Mouse (Mus musculus): ENCODE data around the gene Grid2. TPM values are rescaled to one million over a fixed set of nuclear protein-coding genes. Genes with fewer than 3 reads are reported as not detected.

Grid2 gene
- polyA plus RNA-seq, 1 experiment, result not detected

- no peak overlapping the region for H3K4me3 ChIP-seq (replicated peaks; ENCODE audit: control insufficient read depth, low read depth, low read length)
- WGBS, result 82% methylated on average over 1 of the region's 1 CpGs
Measured at GRCm38 (mm10) chr6:64251041-64251440, 995.4 kb downstream of the Grid2 start.

GRCm38 (mm10) chr6:64263517-64263916 lies 1007.8 kb downstream of the Grid2 start:
- no peak for TF ChIP-seq CTCF (IDR thresholded peaks at IDR 0.05; ENCODE audit: control insufficient read depth, insufficient read depth, low read length)
- no peak for TF ChIP-seq POLR2A (IDR thresholded peaks at IDR 0.05; ENCODE audit: borderline replicate concordance, control insufficient read depth, low read depth, low read length)
- no peaks in the 10 kb centered on the region for H3K4me1 ChIP-seq (ENCODE audit: control insufficient read depth, insufficient read depth, low read length)
- H3K27ac ChIP-seq (ENCODE audit: control insufficient read depth, insufficient read depth, low read depth, low read length, poor library complexity), result no peak overlapping the region
- 71% methylated on average over 4 of the region's 4 CpGs for WGBS
- H3K4me3 ChIP-seq (replicated peaks; ENCODE audit: control insufficient read depth, low read depth, low read length), result no peak overlapping the region

More at GRCm38 (mm10) chr6:64251041-64251440, 995.4 kb downstream of the Grid2 start:
- Histone ChIP-seq H3K27ac (ENCODE audit: control insufficient read depth, insufficient read depth, low read depth, low read length, poor library complexity) (no peak overlapping the region), H3K4me1 (ENCODE audit: control insufficient read depth, insufficient read depth, low read length) (no peaks in the 10 kb centered on the region)
- TF ChIP-seq CTCF (IDR thresholded peaks at IDR 0.05; ENCODE audit: control insufficient read depth, insufficient read depth, low read length), result no peak
- TF ChIP-seq POLR2A (IDR thresholded peaks at IDR 0.05; ENCODE audit: borderline replicate concordance, control insufficient read depth, low read depth, low read length), result no peak

- no peak overlapping the region for H3K4me3 ChIP-seq (replicated peaks; ENCODE audit: control insufficient read depth, low read depth, low read length)
- WGBS, result 75% methylated on average over 2 of the region's 2 CpGs
- TF ChIP-seq CTCF (IDR thresholded peaks at IDR 0.05; ENCODE audit: control insufficient read depth, insufficient read depth, low read length) (no peak), POLR2A (IDR thresholded peaks at IDR 0.05; ENCODE audit: borderline replicate concordance, control insufficient read depth, low read depth, low read length) (no peak)
Measured at GRCm38 (mm10) chr6:64264224-64264623, 1008.5 kb downstream of the Grid2 start.

GRCm38 (mm10) chr6:64274319-64275114 lies 1018.8 kb downstream of the Grid2 start:
- TF ChIP-seq POLR2A (IDR thresholded peaks at IDR 0.05; ENCODE audit: borderline replicate concordance, control insufficient read depth, low read depth, low read length) (no peak), CTCF (IDR thresholded peaks at IDR 0.05; ENCODE audit: control insufficient read depth, insufficient read depth, low read length) (no peak)
- 37% methylated on average over 2 of the region's 2 CpGs for WGBS
- no peak overlapping the region for H3K27ac ChIP-seq (ENCODE audit: control insufficient read depth, insufficient read depth, low read depth, low read length, poor library complexity)
- H3K4me3 ChIP-seq (replicated peaks; ENCODE audit: control insufficient read depth, low read depth, low read length), result no peak overlapping the region
- H3K4me1 ChIP-seq (ENCODE audit: control insufficient read depth, insufficient read depth, low read length), result no peaks in the 10 kb centered on the region

More at GRCm38 (mm10) chr6:64264224-64264623, 1008.5 kb downstream of the Grid2 start:
- no peak overlapping the region for H3K27ac ChIP-seq (ENCODE audit: control insufficient read depth, insufficient read depth, low read depth, low read length, poor library complexity)
- H3K4me1 ChIP-seq (ENCODE audit: control insufficient read depth, insufficient read depth, low read length), result no peaks in the 10 kb centered on the region

- Histone ChIP-seq H3K27ac (ENCODE audit: control insufficient read depth, insufficient read depth, low read depth, low read length, poor library complexity) (no peak overlapping the region), H3K4me1 (ENCODE audit: control insufficient read depth, insufficient read depth, low read length) (no peaks in the 10 kb centered on the region), H3K4me3 (replicated peaks; ENCODE audit: control insufficient read depth, low read depth, low read length) (no peak overlapping the region)
- WGBS, result 77% methylated on average over 2 of the region's 2 CpGs
- TF ChIP-seq CTCF (IDR thresholded peaks at IDR 0.05; ENCODE audit: control insufficient read depth, insufficient read depth, low read length) (no peak), POLR2A (IDR thresholded peaks at IDR 0.05; ENCODE audit: borderline replicate concordance, control insufficient read depth, low read depth, low read length) (no peak)
Measured at GRCm38 (mm10) chr6:64279927-64280326, 1024.3 kb downstream of the Grid2 start.

DNA sequence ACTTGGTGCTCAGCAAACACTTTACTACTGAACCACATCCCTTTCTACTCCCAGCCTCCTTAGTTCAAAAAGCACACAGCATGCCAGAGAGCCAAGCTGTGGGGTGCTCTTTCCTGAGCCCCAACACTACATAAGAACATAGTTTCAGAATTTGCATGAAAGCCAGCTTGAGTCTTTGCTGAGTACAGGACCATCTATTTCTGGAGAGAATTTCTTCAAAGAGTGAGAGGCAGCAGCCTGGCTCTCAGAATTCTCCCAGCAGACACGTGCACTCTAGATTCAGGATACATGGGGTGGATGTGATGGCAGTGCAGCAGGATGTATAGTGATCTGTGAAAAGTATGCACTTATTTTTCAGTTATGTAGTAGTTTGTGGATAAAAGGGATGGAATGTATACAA lies 1038.1 kb downstream of the Grid2 start:
- Histone ChIP-seq H3K4me1 (ENCODE audit: control insufficient read depth, insufficient read depth, low read length) (no peaks in the 10 kb centered on the region), H3K4me3 (replicated peaks; ENCODE audit: control insufficient read depth, low read depth, low read length) (no peak overlapping the region), H3K27ac (ENCODE audit: control insufficient read depth, insufficient read depth, low read depth, low read length, poor library complexity) (no peak overlapping the region)
- TF ChIP-seq POLR2A (IDR thresholded peaks at IDR 0.05; ENCODE audit: borderline replicate concordance, control insufficient read depth, low read depth, low read length) (no peak), CTCF (IDR thresholded peaks at IDR 0.05; ENCODE audit: control insufficient read depth, insufficient read depth, low read length) (no peak)
- WGBS, result 71% methylated on average over 1 of the region's 1 CpGs

GRCm38 (mm10) chr6:64297633-64298032 lies 1042.0 kb downstream of the Grid2 start:
- no peaks in the 10 kb centered on the region for H3K4me1 ChIP-seq (ENCODE audit: control insufficient read depth, insufficient read depth, low read length)
- WGBS, result 68% methylated on average over 1 of the region's 1 CpGs
- H3K4me3 ChIP-seq (replicated peaks; ENCODE audit: control insufficient read depth, low read depth, low read length), result no peak overlapping the region
- TF ChIP-seq CTCF (IDR thresholded peaks at IDR 0.05; ENCODE audit: control insufficient read depth, insufficient read depth, low read length) (no peak), POLR2A (IDR thresholded peaks at IDR 0.05; ENCODE audit: borderline replicate concordance, control insufficient read depth, low read depth, low read length) (no peak)
- H3K27ac ChIP-seq (ENCODE audit: control insufficient read depth, insufficient read depth, low read depth, low read length, poor library complexity), result no peak overlapping the region

DNA sequence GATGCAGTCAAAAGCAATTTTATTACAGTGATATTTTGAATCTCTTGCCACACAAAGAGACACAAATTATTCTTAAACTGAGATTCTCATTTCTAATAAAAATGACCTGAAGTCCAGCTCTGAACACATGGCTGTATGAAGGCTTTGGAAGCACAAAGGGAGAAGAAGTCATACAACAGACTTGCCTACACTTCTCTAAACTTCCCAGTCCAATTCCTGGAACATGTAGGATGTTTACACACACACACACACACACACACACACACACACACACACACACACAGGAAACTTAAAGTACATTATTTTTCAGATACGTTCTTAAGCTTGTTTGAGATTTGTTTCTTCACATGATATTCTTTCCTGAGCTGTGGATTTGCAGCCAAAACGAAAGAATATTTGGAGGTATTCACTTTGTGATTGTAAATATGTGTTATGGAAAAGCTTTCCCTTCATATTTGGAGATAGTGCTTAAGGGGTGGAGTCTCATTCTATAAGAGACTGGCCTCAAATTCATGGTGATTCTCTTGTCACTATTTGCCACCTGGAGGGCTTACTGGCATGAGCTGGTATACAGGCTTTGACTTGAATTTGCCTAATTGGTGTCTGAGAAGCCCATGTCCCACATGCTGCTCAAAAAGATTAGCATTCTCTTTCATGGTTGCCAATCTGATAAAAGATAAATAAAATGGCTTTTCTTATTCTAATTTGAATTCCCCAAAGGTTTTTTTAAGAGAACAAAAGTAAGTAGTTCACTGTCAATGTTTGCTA lies 1049.2 kb downstream of the Grid2 start:
- H3K4me1 ChIP-seq (ENCODE audit: control insufficient read depth, insufficient read depth, low read length), result no peaks in the 10 kb centered on the region
- WGBS, result 40% methylated on average over 2 of the region's 2 CpGs
- no peak overlapping the region for H3K4me3 ChIP-seq (replicated peaks; ENCODE audit: control insufficient read depth, low read depth, low read length)
- H3K27ac ChIP-seq (ENCODE audit: control insufficient read depth, insufficient read depth, low read depth, low read length, poor library complexity), result no peak overlapping the region
- TF ChIP-seq POLR2A (IDR thresholded peaks at IDR 0.05; ENCODE audit: borderline replicate concordance, control insufficient read depth, low read depth, low read length) (no peak), CTCF (IDR thresholded peaks at IDR 0.05; ENCODE audit: control insufficient read depth, insufficient read depth, low read length) (no peak)

Measured in bone marrow, adult 2 months (tissue).